Mouse (Mus musculus) G1E (cell line): ENCODE results near the gene Hoxc9. TPM values are rescaled to one million over a fixed set of nuclear protein-coding genes. Genes with fewer than 3 reads are reported as not detected.

Experiments used
- ATAC-seq: 2 replicates; pipeline ENCODE4 v1.8.0; 2016; ENCODE audit warnings: mild to moderate bottlenecking; ENCODE audit not compliant: insufficient number of reproducible peaks, poor library complexity, low FRiP score, severe bottlenecking; ENCODE audit errors: extremely low read depth
- DNase-seq: peaks from one replicate; pipeline ENCODE4 v3.0.0; 2012; ENCODE audit warnings: low spot score
- H3K27me3 ChIP-seq: 2 replicates; pipeline ENCODE4 v1.6.1; 2012; ENCODE audit warnings: mild to moderate bottlenecking, low read length, inconsistent platforms; ENCODE audit not compliant: insufficient read depth
- H3K36me3 ChIP-seq: replicated peaks from 2 replicates; pipeline ENCODE3; 2012; ENCODE audit warnings: mild to moderate bottlenecking, inconsistent platforms
- H3K4me1 ChIP-seq: 2 replicates; pipeline ENCODE4 v1.6.1; 2012; ENCODE audit warnings: low read depth, low read length, inconsistent platforms, mixed read lengths; ENCODE audit not compliant: insufficient read depth
- H3K4me3 ChIP-seq: 2 replicates; pipeline ENCODE4 v1.5.1; 2012; ENCODE audit warnings: low read depth, mild to moderate bottlenecking, inconsistent platforms, low read length, moderate library complexity, mixed read lengths
- H3K9me3 ChIP-seq: replicated peaks from 2 replicates; pipeline ENCODE4 v1.6.1; 2012; ENCODE audit warnings: inconsistent platforms
- CTCF ChIP-seq: IDR thresholded peaks from 2 replicates; pipeline ENCODE4 v1.5.1; 2012; ENCODE audit warnings: low read depth, low read length, inconsistent platforms, mixed read lengths
- GATA1 ChIP-seq: IDR thresholded peaks from 2 replicates; pipeline ENCODE4 v1.6.1; 2012; ENCODE audit warnings: borderline replicate concordance, low read length, inconsistent platforms, mixed read lengths
- GATA2 ChIP-seq: IDR thresholded peaks from 2 replicates; pipeline ENCODE4 v1.6.1; 2012; ENCODE audit warnings: low read depth, low read length, inconsistent platforms, borderline replicate concordance
- POLR2AphosphoS5 ChIP-seq: IDR thresholded peaks from 2 replicates; pipeline ENCODE4 v1.6.1; 2012; ENCODE audit warnings: low read depth, low read length, inconsistent platforms; ENCODE audit not compliant: insufficient replicate concordance
- TAL1 ChIP-seq: conservative IDR thresholded peaks from 2 replicates; pipeline ENCODE4 v1.6.1; 2012; ENCODE audit warnings: low read depth, low read length, inconsistent platforms, mixed read lengths
- polyA plus RNA-seq: library from polyadenylated mRNA; stranded (reverse); fragments of >175 nt; gene quantifications from 2 replicates; pipeline ENCODE4 v1.2.3, GENCODE M21; 2012
- total RNA-seq, 2 experiments: library from RNA; stranded (forward) in 1 of 2; stranded (reverse) in 1 of 2; fragments of 200-1000 nt in 1 of 2; fragments of >200 nt in 1 of 2; fragmentation: Nextera tagmentation in 1 of 2; gene quantifications; 2 replicates each; pipeline ENCODE4 v1.2.3; 2014 to 2017

Hoxc9 gene
- total and polyA plus RNA-seq, 3 experiments: 3.9 to 9.8 (median 7.9) TPM

DNA sequence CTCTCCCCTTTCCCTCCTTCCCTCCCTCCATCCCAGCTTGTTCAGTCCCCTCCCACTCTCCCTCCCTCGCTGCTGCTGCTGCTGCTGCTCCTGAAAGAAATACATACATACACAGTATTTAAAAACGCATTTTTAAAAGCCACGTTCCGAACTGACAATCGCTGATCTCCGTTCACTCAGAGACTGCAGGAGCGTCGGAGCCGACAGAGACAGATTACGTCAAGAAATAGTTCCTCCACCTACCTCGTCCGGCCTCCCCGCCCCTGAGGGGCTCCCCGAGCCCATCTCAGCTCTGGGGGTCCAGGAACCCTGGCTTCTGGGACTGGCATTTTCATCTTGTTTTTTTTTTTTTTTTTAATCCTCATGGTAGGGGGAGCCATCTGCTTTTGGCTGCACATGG is 4.7 kb downstream of the Hoxc9 start:
- TF ChIP-seq GATA1 (no peak), TAL1 (no peak), GATA2 (no peak), POLR2AphosphoS5 (no peak), CTCF (no peak)
- H3K27me3 ChIP-seq: peaks cover 42% of the 10 kb centered on the region
- ATAC-seq: no peak
- no peaks in the 10 kb centered on the region for H3K9me3 ChIP-seq
- no peak for DNase-seq
- peaks cover 82% of the 10 kb centered on the region for H3K4me1 ChIP-seq
- peak overlapping the region; percentile 80 for H3K4me3 ChIP-seq
- H3K36me3 ChIP-seq: peaks cover 6% of the 10 kb centered on the region

DNA sequence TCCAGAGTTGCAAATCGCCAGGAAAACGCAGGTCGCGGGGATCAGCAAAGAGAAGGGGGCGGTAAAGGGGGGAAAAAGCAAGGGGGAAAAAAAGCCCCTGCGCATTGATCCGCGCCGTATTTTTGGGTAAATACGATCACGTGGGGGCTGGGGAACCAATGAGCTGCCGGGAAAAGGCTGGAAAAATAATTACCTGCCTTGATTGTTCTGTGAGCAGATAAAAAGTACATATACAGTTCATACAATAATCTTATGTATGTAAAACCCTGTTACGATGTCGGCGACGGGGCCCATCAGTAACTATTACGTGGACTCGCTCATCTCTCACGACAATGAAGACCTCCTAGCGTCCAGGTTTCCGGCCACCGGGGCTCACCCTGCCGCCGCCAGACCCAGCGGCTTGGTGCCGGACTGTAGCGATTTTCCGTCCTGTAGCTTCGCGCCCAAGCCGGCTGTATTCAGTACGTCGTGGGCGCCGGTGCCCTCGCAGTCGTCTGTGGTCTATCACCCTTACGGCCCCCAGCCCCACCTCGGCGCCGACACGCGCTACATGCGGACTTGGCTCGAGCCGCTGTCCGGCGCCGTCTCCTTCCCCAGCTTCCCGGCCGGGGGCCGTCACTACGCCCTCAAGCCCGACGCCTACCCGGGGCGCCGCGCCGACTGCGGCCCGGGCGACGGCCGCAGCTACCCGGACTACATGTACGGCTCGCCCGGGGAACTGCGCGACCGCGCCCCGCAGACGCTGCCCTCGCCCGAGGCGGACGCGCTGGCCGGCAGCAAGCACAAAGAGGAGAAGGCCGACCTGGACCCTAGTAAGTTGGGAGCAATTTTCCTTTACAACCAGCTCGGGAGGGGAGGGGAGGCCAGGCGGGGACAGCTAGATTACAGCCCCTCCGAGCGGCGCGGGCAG is 5.4 kb downstream of the Hoxc9 start:
- no peak for ATAC-seq
- Histone ChIP-seq H3K36me3 (peaks cover 6% of the 10 kb centered on the region), H3K4me1 (peaks cover 80% of the 10 kb centered on the region), H3K27me3 (peaks cover 43% of the 10 kb centered on the region), H3K4me3 (peak overlapping the region; percentile 80), H3K9me3 (no peaks in the 10 kb centered on the region)
- TF ChIP-seq TAL1: no peak
- peak; percentile 86 for DNase-seq

DNA sequence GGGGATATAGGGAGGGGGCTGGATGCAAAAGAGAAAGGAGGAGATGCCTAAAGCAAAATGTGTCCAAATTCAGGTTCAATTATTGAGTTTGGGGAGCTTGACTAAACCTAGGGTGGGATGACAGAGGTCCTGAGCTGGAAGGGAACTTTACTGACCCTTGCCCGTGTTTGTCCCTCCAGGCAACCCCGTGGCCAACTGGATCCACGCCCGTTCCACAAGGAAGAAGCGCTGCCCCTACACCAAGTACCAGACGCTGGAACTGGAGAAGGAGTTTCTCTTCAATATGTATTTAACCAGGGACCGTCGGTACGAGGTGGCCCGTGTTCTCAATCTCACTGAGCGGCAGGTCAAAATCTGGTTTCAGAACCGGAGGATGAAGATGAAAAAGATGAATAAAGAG is 7.5 kb downstream of the Hoxc9 start:
- Histone ChIP-seq H3K9me3 (no peaks in the 10 kb centered on the region), H3K27me3 (peaks cover 49% of the 10 kb centered on the region), H3K4me1 (peaks cover 76% of the 10 kb centered on the region), H3K4me3 (no peak overlapping the region), H3K36me3 (peaks cover 6% of the 10 kb centered on the region)
- ATAC-seq (no peak), DNase-seq (no peak)
- TF ChIP-seq TAL1 (no peak), GATA2 (no peak), CTCF (no peak), GATA1 (no peak), POLR2AphosphoS5 (no peak)

DNA sequence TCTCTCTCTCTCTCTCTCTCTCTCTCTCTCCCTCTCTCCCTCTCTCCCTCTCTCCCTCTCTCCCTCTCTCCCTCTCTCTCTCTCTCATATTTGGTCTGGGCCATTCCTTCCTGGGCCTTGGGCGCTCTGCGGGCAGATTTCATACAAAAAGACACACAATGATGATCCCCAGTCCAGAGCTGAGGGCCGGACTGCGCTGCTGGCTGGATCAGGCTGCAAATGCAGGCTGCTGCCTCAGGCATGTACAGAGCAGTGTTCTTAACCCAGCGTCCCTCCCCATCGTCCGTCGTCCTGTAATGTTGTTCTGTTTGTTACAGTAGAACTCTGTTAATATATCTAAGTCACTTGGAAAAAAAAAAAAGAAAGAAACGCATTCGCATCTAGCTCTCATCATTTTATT is 8.3 kb downstream of the Hoxc9 start:
- H3K9me3 ChIP-seq: no peaks in the 10 kb centered on the region
- H3K36me3 ChIP-seq: peaks cover 6% of the 10 kb centered on the region
- peaks cover 72% of the 10 kb centered on the region for H3K4me1 ChIP-seq
- TF ChIP-seq POLR2AphosphoS5: no peak
- TF ChIP-seq TAL1: no peak
- TF ChIP-seq CTCF: no peak
- TF ChIP-seq GATA2: no peak
- no peak for TF ChIP-seq GATA1
- ATAC-seq: no peak
- DNase-seq: no peak
- H3K27me3 ChIP-seq: peaks cover 49% of the 10 kb centered on the region
- H3K4me3 ChIP-seq: no peak overlapping the region

DNA sequence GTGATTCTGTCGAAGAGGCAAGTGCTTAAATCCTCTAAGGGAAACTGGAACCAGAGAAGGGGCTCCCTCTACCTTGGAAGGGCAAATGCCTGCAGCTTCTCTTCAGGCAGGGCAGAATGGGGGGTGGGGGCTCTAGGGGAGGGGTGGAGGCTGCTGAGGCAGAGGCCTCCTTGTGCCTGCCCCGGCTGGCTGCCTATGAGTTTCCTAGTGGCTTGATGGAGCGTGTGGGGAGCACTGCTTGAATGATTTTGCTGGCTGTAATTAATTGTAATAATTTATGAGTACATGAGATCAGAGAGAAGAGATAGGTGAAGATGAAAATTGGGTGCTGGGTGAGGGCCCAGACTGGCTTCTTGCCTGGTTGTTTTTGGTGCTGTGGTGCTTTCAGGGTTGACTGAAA is 8.7 kb downstream of the Hoxc9 start:
- H3K4me1 ChIP-seq: peaks cover 72% of the 10 kb centered on the region
- no peak for DNase-seq
- H3K4me3 ChIP-seq: no peak overlapping the region
- H3K27me3 ChIP-seq: peaks cover 49% of the 10 kb centered on the region
- H3K36me3 ChIP-seq: peaks cover 6% of the 10 kb centered on the region
- ATAC-seq: no peak
- no peaks in the 10 kb centered on the region for H3K9me3 ChIP-seq
- TF ChIP-seq CTCF (no peak), GATA2 (no peak), TAL1 (no peak), POLR2AphosphoS5 (no peak), GATA1 (no peak)

DNA sequence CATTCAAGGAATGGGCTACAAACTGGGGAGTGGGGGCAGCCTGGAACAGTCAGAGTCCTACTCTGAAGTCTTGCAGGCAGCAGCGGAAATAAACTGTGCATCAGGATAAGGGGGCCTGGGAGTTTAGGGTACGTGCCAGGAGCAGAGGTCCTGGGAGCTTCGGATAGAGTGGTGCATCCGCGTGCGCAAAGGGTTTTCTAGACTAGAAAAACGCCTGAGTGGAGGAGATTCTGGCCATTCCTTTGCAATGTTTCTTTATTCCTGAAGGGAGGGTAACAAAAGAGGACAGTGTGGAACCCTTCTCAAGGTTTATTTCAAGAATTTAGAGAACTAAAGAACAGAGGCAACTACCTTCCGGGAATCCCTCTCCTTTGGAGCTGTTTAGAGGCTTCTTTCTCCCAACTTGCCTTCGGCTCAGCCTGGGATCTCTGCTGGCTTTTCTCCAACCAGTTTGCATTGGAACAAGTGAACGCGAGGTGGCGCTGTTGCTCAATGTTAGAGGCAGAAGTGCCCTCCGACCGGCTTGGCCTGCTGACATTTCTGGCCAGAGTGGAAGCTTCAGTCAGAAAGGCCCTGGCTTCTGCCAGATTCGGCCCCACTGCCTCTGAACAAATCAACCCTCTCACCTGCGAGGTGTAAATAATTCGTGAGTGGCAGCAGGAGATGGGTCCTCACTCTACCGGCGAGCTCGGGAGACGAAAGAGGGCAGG is 11.0 kb downstream of the Hoxc9 start:
- H3K4me3 ChIP-seq: peak overlapping the region; percentile 44; the same call in 1 of the 2 replicates
- peaks cover 73% of the 10 kb centered on the region for H3K4me1 ChIP-seq
- DNase-seq (peak; percentile 48), ATAC-seq (no peak)
- TF ChIP-seq CTCF (peak; percentile 67), GATA1 (no peak)
- peaks cover 6% of the 10 kb centered on the region for H3K36me3 ChIP-seq
- no peaks in the 10 kb centered on the region for H3K9me3 ChIP-seq
- peaks cover 44% of the 10 kb centered on the region for H3K27me3 ChIP-seq
